Mouse (Mus musculus) hindbrain, embryonic 11.5 days (tissue): ENCODE data around the gene Ivns1abp. TPM values are rescaled to one million over a fixed set of nuclear protein-coding genes. Genes with fewer than 3 reads are reported as not detected.
"Not testable (repeated sequence)": the region's sequence is repeated elsewhere in the genome, so short reads cannot be mapped to it uniquely, and the experiment has no call there.

Experiments
- ATAC-seq: fragments of 200-750 bp; cut with Nextera tagmentation; 2 replicates; pipeline ENCODE4 v1.8.0; 2017; ENCODE audit warnings: mild to moderate bottlenecking, moderate TSS enrichment, moderate library complexity; ENCODE audit not compliant: low FRiP score
- DNase-seq: peaks from one replicate; pipeline ENCODE4 v3.0.0-alpha.2; 2015; ENCODE audit warnings: low spot score
- H3K27ac ChIP-seq: fragments of 300-500 bp; sonication (generic); 2 replicates; pipeline ENCODE4 v1.5.1; 2014; ENCODE audit warnings: mild to moderate bottlenecking, low read depth, low read length
- H3K27me3 ChIP-seq: fragments of 300-500 bp; sonication (generic); 2 replicates; pipeline ENCODE4 v1.6.1; 2014; ENCODE audit warnings: mild to moderate bottlenecking, low read length, moderate library complexity, mixed read lengths; ENCODE audit not compliant: control insufficient read depth, insufficient read depth
- H3K36me3 ChIP-seq: fragments of 300-500 bp; sonication (generic); 2 replicates; pipeline ENCODE4 v1.6.1; 2014; ENCODE audit warnings: mild to moderate bottlenecking, low read length, moderate library complexity, mixed read lengths; ENCODE audit not compliant: control insufficient read depth, insufficient read depth
- H3K4me1 ChIP-seq: fragments of 300-500 bp; sonication (generic); replicated peaks from 2 replicates; pipeline ENCODE4 v1.6.1; 2014; ENCODE audit warnings: low read length, mixed read lengths; ENCODE audit not compliant: control insufficient read depth, insufficient read depth
- H3K4me2 ChIP-seq: fragments of 300-500 bp; sonication (generic); replicated peaks from 2 replicates; pipeline ENCODE4 v1.6.1; 2014; ENCODE audit warnings: mild to moderate bottlenecking, low read depth, low read length
- H3K4me3 ChIP-seq: fragments of 300-500 bp; sonication (generic); 2 replicates; pipeline ENCODE4 v1.5.1; 2014; ENCODE audit warnings: low read depth, low read length
- H3K9ac ChIP-seq: fragments of 300-500 bp; sonication (generic); 2 replicates; pipeline ENCODE4 v1.6.1; 2014; ENCODE audit warnings: low read depth, low read length
- H3K9me3 ChIP-seq: fragments of 300-500 bp; sonication (generic); 2 replicates; pipeline ENCODE4 v1.6.1; 2016; ENCODE audit warnings: low read length; ENCODE audit not compliant: control insufficient read depth
- WGBS: fragments of 180-500 bp; shearing (Covaris S2); extraction: QIAGEN DNeasy Blood & Tissue Kit; methylation state at CpG from one replicate; pipeline ENCODE4 v1.1.7; 2014; 5-methylcytosine and 5-hydroxymethylcytosine counted together
- polyA plus RNA-seq: library from polyadenylated mRNA; unstranded; fragments of >200 nt; fragmentation: Nextera tagmentation; extraction: Ambion mirVana; gene quantifications from 2 replicates; pipeline ENCODE4 v1.2.1, GENCODE M21; 2014

The Ivns1abp gene
- polyA plus RNA-seq, 1 experiment from 2014 or later = 340 TPM

DNA sequence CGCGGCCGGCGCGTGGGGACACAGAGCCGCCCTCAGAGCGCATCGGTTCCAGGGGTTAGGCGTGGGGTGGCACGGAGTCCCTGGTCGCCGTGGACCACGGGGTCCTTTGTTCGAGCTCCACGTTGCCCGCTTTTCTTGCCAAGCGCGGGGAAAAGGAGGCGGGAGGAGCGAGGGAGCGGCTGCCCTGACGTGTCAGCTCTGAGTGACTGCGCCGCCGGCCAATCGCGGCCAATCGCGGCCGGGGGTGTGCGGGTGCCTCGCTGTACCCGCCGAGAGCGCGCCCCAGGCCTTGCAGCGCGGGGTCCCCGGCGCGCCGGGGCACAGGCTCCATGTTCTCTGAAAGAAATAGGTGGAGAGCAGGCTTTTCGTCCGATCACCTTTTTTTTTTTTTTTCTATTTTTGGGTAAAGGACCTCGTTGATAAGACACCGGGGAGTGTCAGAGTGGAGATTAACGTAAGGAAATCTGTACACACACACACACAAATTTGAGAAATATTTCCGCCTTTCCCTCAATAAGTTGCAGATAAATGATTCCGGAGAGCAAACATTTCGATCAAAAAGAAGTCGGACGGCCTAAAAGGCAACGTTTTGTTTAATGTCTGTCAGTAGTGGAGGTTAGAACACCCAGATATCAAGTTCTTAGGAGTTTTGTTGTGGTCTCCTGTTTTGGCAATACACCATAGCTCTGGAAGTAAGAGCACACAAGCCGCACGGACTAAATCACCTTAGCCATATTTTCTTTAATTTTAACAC lies 1.0 kb downstream of the Ivns1abp start:
- 0 out of 2 replicates have a peak, but pooled peaks cover 3% of the 10 kb centered on the region for H3K4me1 ChIP-seq
- H3K9ac ChIP-seq = peak overlapping the region; percentile 95
- H3K27ac ChIP-seq = peak overlapping the region; percentile 94
- WGBS = under 1% methylated on average over 52 of the region's 55 CpGs
- H3K4me3 ChIP-seq = peak overlapping the region; percentile 90
- H3K27me3 ChIP-seq = no peaks in the 10 kb centered on the region
- no peaks in the 10 kb centered on the region for H3K9me3 ChIP-seq
- H3K4me2 ChIP-seq = peak overlapping the region; percentile 46
- DNase-seq = peak; percentile 94
- peak; percentile 85 for ATAC-seq
- no peaks in the 10 kb centered on the region for H3K36me3 ChIP-seq

DNA sequence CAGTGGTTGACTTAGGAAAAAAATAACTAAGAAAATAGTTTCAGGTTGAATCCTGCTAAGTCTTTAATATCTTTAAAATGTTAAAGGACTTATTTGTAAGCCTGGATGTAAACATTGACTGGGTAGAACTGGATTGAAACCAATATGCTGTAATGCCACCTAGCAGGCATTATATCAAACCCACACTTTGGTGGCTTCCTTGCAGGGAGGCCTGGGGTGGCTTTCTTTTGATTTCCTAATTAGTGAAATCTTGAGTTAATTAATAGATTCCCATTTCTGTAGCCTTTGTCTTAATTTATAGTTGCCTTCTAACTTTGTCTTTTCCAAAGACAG lies 1.6 kb downstream of the Ivns1abp start:
- ATAC-seq = no peak
- Histone ChIP-seq H3K27me3 (no peaks in the 10 kb centered on the region), H3K27ac (no peak overlapping the region), H3K4me1 (0 out of 2 replicates have a peak, but pooled peaks cover 3% of the 10 kb centered on the region), H3K9me3 (no peaks in the 10 kb centered on the region), H3K36me3 (no peaks in the 10 kb centered on the region), H3K4me2 (peak overlapping the region; percentile 46), H3K4me3 (peak overlapping the region; percentile 90), H3K9ac (peak overlapping the region; percentile 95)
- DNase-seq = no peak

DNA sequence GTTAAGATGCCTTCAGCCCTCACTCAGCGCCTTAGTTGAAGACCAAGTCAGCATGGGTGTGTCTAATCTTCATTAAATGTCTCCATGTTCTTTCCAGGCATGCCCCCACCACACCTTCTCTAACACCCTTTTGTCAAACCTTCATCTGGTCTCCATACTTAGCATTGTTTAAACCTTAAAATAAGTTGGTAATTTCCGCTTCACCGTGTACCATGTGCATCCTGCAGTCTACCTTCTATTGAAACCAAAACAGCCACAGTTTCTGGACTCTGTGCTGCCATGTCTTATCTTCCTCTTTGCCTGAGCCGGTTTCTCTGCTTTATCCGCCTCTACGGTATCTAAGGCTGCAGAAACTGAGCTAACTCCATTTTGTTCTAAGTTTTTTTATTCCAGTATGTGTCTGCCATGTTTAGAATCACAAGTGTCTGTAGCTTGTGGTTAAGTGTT lies 2.4 kb downstream of the Ivns1abp start:
- DNase-seq (no peak), ATAC-seq (no peak)
- no peaks in the 10 kb centered on the region for H3K27me3 ChIP-seq
- 67% methylated on average over 6 of the region's 6 CpGs for WGBS
- no peaks in the 10 kb centered on the region for H3K9me3 ChIP-seq
- no peak overlapping the region for H3K27ac ChIP-seq
- H3K4me3 ChIP-seq = peak overlapping the region; percentile 90
- H3K4me1 ChIP-seq = 0 out of 2 replicates have a peak, but pooled peaks cover 3% of the 10 kb centered on the region
- peak overlapping the region; percentile 46 for H3K4me2 ChIP-seq
- no peaks in the 10 kb centered on the region for H3K36me3 ChIP-seq
- H3K9ac ChIP-seq = 0 out of 2 replicates have a peak overlapping the region, but pooled peaks have one; percentile 19

DNA sequence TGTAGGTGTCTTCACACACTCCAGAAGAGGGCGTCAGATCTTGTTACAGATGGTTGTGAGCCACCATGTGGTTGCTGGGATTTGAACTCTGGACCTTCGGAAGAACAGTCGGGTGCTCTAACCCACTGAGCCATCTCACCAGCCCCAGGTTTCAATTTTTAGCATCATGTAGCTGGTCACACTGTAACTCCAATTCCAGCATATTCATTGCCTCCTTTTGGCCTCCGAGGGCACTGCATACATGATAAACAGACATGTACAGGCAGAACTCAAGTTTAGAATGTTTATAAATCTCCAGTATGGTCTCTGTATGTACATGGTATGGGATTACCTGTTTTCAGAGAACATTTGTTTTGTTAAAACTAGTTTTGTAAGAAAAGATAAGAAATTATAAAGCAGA lies 4.0 kb downstream of the Ivns1abp start:
- ATAC-seq = not testable (repeated sequence)
- WGBS = 83% methylated on average over 4 of the region's 4 CpGs

DNA sequence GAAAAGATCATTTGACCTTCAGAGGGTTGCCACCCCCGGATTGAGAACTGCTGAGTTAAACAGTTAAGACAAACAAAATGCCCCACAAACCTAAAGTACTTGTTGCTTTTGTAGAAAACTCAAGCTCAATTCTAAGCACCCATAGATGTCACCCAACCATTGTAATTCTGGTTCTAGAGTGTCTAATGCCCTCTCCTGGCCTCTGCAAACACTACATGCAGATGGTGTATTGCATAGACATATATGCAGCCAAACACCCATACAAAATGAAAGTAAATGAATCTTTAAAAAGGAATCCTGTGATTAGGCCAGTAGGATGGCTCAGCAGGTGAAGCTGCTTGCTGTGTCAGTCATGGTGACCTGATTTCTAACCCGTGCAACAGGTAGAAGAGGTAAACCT lies 8.6 kb downstream of the Ivns1abp start:
- H3K9me3 ChIP-seq = no peaks in the 10 kb centered on the region
- no peak overlapping the region for H3K4me3 ChIP-seq
- H3K9ac ChIP-seq = no peak overlapping the region
- ATAC-seq = no peak; the same call in 1 of the 2 replicates
- no peak overlapping the region for H3K27ac ChIP-seq
- no peak overlapping the region for H3K4me2 ChIP-seq
- 89% methylated on average over 2 of the region's 2 CpGs for WGBS
- peaks cover 10% of the 10 kb centered on the region for H3K36me3 ChIP-seq
- no peaks in the 10 kb centered on the region for H3K27me3 ChIP-seq
- no peaks in the 10 kb centered on the region for H3K4me1 ChIP-seq
- DNase-seq = no peak

More for the DNA sequence above, 4.0 kb downstream of the Ivns1abp start:
- H3K27ac ChIP-seq, H3K4me3 ChIP-seq, H3K4me2 ChIP-seq, H3K27me3 ChIP-seq, H3K4me1 ChIP-seq, DNase-seq, H3K9me3 ChIP-seq, H3K9ac ChIP-seq, H3K36me3 ChIP-seq: not testable (repeated sequence)

- Histone ChIP-seq H3K36me3 (peaks cover 15% of the 10 kb centered on the region), H3K4me1 (no peaks in the 10 kb centered on the region), H3K4me2 (no peak overlapping the region), H3K9me3 (no peaks in the 10 kb centered on the region), H3K9ac (no peak overlapping the region), H3K4me3 (no peak overlapping the region), H3K27ac (no peak overlapping the region), H3K27me3 (no peaks in the 10 kb centered on the region)
- ATAC-seq (no peak), DNase-seq (no peak)
- WGBS = 95% methylated on average over 5 of the region's 5 CpGs
Measured at GRCm38 (mm10) chr1:151355994-151356393, 11.7 kb downstream of the Ivns1abp start.

GRCm38 (mm10) chr1:151359374-151359773 lies 15.1 kb downstream of the Ivns1abp start:
- ATAC-seq (no peak), DNase-seq (no peak)
- no peak overlapping the region for H3K4me2 ChIP-seq
- no peaks in the 10 kb centered on the region for H3K4me1 ChIP-seq
- peaks cover 13% of the 10 kb centered on the region for H3K36me3 ChIP-seq
- no peak overlapping the region for H3K4me3 ChIP-seq
- no peaks in the 10 kb centered on the region for H3K27me3 ChIP-seq
- H3K9me3 ChIP-seq = no peaks in the 10 kb centered on the region
- 92% methylated on average over 3 of the region's 3 CpGs for WGBS
- H3K9ac ChIP-seq = no peak overlapping the region
- no peak overlapping the region for H3K27ac ChIP-seq

GRCm38 (mm10) chr1:151366944-151367605 lies 22.8 kb downstream of the Ivns1abp start:
- H3K36me3 ChIP-seq = peaks cover 9% of the 10 kb centered on the region; the same call in 1 of the 2 replicates
- DNase-seq = no peak
- 91% methylated on average over 8 of the region's 8 CpGs for WGBS

More at GRCm38 (mm10) chr1:151366944-151367605, 22.8 kb downstream of the Ivns1abp start:
- Histone ChIP-seq H3K4me1 (no peaks in the 10 kb centered on the region), H3K9ac (no peak overlapping the region), H3K27me3 (no peaks in the 10 kb centered on the region), H3K4me2 (no peak overlapping the region), H3K9me3 (no peaks in the 10 kb centered on the region), H3K4me3 (no peak overlapping the region), H3K27ac (no peak overlapping the region)
- ATAC-seq = peak; percentile 13; the same call in 1 of the 2 replicates
